Mouse (Mus musculus) cerebellum, adult 2 months (tissue): Measurements from ENCODE around the gene Ccdc194.

Experiments used
- CTCF ChIP-seq: fragments of 200-500 bp; IDR thresholded peaks from 2 replicates; pipeline ENCODE4 v1.5.1; 2011; ENCODE audit warnings: low read depth, mild to moderate bottlenecking, control low read depth, low read length, moderate library complexity, borderline replicate concordance; ENCODE audit not compliant: insufficient read depth
- POLR2A ChIP-seq: fragments of 200-500 bp; IDR thresholded peaks from 2 replicates; pipeline ENCODE4 v1.6.1; 2011; ENCODE audit warnings: low read length, control low read depth, borderline replicate concordance; ENCODE audit not compliant: insufficient read depth

GRCm38 (mm10) chr8:71504349-71504748, 21.2 kb downstream of the Ccdc194 start:
- TF ChIP-seq CTCF (no peak), POLR2A (no peak)
